Mouse (Mus musculus) cerebellum, adult 2 months (tissue): ENCODE data around the gene Dbt.

ENCODE experiments used
- CTCF ChIP-seq: fragments of 200-500 bp; IDR thresholded peaks from 2 replicates; pipeline ENCODE4 v1.5.1; 2011; ENCODE audit warnings: low read depth, mild to moderate bottlenecking, control low read depth, low read length, moderate library complexity, borderline replicate concordance; ENCODE audit not compliant: insufficient read depth
- POLR2A ChIP-seq: fragments of 200-500 bp; IDR thresholded peaks from 2 replicates; pipeline ENCODE4 v1.6.1; 2011; ENCODE audit warnings: low read length, control low read depth, borderline replicate concordance; ENCODE audit not compliant: insufficient read depth

DNA sequence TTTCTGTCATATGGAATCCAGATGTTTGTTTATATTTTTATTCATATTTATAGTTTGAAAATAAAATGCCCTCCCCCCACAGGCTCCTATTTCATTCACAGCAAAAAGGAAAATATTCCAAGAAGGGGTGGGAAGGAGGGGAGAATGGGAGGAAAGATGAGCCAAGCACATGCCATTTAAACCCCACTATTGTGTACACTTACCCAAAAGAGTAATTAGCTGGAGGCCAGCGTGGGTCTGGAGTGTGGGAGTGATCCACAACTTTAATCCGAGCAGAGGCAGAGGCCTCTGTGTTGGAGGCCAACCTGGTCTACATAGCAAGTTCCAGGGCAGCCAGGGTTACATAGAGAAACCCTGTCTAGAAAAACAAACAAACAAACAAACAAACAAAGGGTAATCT, 48.6 kb upstream of the Dbt start:
- TF ChIP-seq CTCF (no peak), POLR2A (no peak)
